Mouse (Mus musculus) mouse trophoblast stem cell (cell line): ENCODE data around the gene Fxr2.

ENCODE experiments used
- in situ Hi-C, 2 experiments: fragments of 300-500 bp; cut with MseI, MboI; formaldehyde crosslinking; loops; 2 replicates in 1 of 2; 3 replicates in 1 of 2; pipeline ENCODE4 v1.15.1; 2025

Fxr2 gene

GRCm38 (mm10) chr11:69656617-69657461, 24.0 kb downstream of the Fxr2 start:
- in situ Hi-C loops: no loop called here

DNA sequence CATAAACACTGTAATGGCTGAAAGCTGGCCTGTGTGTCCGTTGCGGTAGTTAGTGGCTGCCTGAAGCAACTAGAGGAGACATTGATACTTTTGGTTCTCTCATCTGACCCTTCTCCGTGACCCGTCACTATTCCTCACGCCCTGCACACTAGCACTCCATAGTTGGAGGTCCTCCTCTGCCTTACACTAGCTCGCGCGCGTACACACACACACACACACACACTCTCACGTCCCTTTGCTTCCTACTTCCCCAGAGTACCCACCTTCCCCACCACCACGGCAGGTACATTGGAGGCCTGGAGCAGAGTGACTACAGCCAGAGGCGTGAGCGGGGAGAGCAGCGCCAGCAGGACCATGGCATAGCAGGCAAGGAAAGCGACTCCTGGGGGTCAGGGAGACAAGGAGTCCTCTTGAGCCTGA, 24.7 kb downstream of the Fxr2 start:
- in situ Hi-C loops: no loop called here

DNA sequence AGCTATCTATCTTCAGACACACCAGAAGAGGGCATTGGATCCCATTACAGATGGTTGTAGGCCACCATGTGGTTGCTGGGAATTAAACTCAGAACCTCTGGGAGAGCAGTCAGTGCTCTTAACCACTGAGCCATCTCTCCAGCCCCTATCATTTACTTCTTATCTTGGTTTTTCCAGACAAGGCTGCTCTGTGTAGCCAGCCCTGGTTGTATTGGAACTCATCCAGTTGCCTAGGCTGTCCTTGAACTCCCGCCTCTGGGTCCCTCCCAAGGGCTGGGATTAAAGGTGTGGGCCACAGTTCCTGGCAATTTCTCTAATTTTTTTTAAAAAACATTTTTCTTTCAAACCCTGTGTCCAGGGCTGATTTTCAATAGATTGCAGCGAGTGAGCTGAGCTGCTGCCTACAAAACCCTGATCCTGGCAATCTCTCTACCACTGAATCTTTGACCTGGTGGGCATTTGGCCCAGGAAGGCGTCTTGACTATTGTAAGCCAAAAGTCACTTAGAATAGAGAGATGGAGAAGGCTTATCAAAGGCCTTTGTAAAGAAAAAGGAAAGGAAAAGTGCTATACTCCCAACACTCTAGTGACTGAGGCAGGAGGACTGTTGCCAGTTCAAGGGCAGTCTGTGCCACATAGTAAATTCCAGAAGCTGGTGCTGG, 28.6 kb downstream of the Fxr2 start:
- in situ Hi-C loops: no loop called here

DNA sequence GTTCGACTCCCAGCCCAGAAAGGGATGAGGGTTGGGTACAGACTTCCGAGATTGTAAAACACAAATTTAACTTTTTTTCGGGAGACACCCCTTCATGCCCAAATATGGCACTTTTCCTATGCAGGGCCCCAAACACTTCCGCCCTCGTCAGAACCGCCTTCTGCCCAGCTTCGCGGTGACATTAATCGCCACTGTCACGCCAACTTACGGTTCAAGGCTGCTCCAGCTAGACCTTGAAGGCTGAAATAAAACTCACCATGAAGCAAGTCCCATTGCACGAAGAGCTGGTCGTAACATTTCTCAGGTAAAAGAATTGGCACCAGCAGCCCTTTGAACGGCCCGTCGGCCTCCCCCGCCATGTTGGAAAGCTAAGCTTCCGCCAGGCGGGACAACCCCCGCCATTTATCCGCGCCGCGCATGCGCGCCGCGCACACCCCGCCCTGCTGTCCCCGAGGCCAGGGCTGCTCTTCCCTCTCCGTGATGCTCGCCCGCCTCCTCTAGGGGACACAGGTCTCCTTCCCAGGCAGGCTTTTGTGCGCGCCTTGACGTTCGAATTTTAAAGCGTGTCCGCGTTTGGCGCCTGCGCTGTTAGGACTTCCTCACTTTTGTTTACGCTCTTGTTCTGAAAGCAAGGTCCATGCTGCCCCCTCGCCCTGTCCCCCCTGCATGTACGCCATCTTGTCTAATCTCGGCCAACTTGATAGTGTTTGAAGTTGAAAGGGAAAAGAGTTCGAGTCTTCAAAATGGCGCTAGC, 29.6 kb downstream of the Fxr2 start, which contains the start of gene Mpdu1:
Gene Mpdu1 (minus strand): TSS at position 430 of the 754 bp plus-strand sequence.
- in situ Hi-C loops: no loop called here

- in situ Hi-C loops: no loop called here
Observed at GRCm38 (mm10) chr11:69662967-69663671, 30.3 kb downstream of the Fxr2 start.

DNA sequence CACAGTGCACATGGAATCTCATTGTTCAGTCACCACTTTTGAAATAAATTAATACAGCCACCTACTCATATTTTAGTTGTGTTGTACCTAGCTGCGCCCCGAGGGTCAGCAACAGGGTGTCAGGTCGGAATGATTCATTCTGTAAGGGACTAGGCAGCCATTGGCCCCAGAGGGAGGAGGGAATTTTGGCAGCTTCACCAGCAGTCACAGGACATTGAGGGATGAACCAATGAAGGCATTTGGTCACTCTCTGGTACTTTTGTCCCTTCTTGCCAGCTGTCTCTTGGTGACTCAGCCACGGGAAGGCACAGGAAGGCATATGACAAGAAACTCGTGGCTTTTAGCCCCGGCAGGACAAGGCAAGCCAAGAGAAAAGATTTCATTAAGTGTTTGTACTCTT, 31.0 kb downstream of the Fxr2 start:
- in situ Hi-C loops: no loop called here

GRCm38 (mm10) chr11:69664841-69665240, 32.1 kb downstream of the Fxr2 start:
- in situ Hi-C loops: no loop called here

GRCm38 (mm10) chr11:69665457-69665960, 32.7 kb downstream of the Fxr2 start:
- in situ Hi-C loops: no loop called here

DNA sequence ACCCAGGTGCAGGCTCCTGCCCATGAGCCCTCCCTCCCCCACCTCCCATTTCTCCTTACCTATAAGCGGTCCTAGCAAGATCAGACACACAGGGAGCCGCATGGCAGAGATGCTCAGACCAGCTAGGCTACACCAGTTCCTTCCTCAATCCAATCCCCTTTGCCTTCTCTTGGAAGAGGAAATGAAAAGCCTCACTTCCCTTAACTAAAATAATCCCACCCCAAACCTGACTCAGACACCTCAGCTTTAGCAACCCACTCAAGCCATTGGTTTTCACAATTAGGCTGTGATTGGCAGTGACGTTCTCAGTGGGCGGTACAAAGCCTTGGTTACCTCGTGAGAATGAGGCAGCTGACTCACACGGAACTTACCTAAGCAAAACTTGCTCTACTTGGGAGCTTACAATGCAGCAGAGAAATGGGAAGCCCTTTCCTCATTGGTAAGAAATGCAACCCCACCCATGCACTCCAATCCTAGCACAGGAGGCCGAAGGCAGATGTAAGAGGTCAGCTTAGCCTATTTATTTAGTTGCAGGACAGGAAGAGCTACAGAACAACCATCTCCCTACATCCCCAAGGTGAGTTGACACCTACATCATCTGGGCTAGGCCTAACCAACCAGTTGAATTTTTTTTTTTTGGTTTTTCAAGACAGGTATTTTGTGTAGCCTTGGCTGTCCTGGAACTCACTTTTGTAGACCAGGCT, 33.3 kb downstream of the Fxr2 start, which contains the start of gene Cd68:
Gene Cd68 (minus strand): TSS at position 193 of the 704 bp plus-strand sequence.
- in situ Hi-C loops: no loop called here

GRCm38 (mm10) chr11:69666665-69667005, 33.8 kb downstream of the Fxr2 start:
- in situ Hi-C loops: no loop called here

GRCm38 (mm10) chr11:69670786-69671725, 38.3 kb downstream of the Fxr2 start:
- in situ Hi-C loops: no loop called here

- in situ Hi-C loops: no loop called here
Observed at GRCm38 (mm10) chr11:69671726-69672124, 38.9 kb downstream of the Fxr2 start.

- in situ Hi-C loops: no loop called here
Observed at GRCm38 (mm10) chr11:69672211-69672706, 39.5 kb downstream of the Fxr2 start, which contains the start of gene Eif4a1. TSS of gene Eif4a1 (minus strand) at chr11:69672423.

- in situ Hi-C loops: no loop called here
Observed at GRCm38 (mm10) chr11:69679144-69679543, 46.4 kb downstream of the Fxr2 start.

- in situ Hi-C loops: loop anchor here in 1 of 2 experiments (5.0 kb wide), 1 partner anchor 37 kb away; no protein-coding TSS in a partner anchor
Observed at GRCm38 (mm10) chr11:69680136-69680855, 47.5 kb downstream of the Fxr2 start.

GRCm38 (mm10) chr11:69681314-69682208, 48.8 kb downstream of the Fxr2 start, which contains the start of gene Senp3:
TSS of gene Senp3 (minus strand) at chr11:69682084.
- in situ Hi-C loops: loop anchor here in 1 of 2 experiments (5.0 kb wide), 1 partner anchor 36 kb away; no protein-coding TSS in a partner anchor

- in situ Hi-C loops: loop anchor here in 1 of 2 experiments (5.0 kb wide), 1 partner anchor 35 kb away; no protein-coding TSS in a partner anchor
Observed at GRCm38 (mm10) chr11:69682209-69682839, 49.5 kb downstream of the Fxr2 start.
